Mouse (Mus musculus) gastrocnemius, postnatal 14 days (tissue): Measurements from ENCODE around the gene Tbp. TPM values are rescaled to one million over a fixed set of nuclear protein-coding genes. Genes with fewer than 3 reads are reported as not detected.
"Not testable (repeated sequence)": the region's sequence is repeated elsewhere in the genome, so short reads cannot be mapped to it uniquely, and the experiment has no call there.

ENCODE experiments used
- DNase-seq: peaks from one replicate; pipeline ENCODE4 v3.0.0; 2021; ENCODE audit warnings: mixed read lengths
- intact Hi-C: fragments of 180-260 bp; cut with DNase I; formaldehyde crosslinking; loops from one replicate; pipeline ENCODE4 v1.15.1; 2025; ENCODE audit warnings: low total_unique reads
- total RNA-seq, 2 experiments: library from RNA; stranded (reverse); gene quantifications; 2 replicates each; pipeline ENCODE4 v1.2.3; 2021

Tbp gene
- total RNA-seq, 2 experiments from 2014 or later = 6.6 to 8.4 TPM

- no peak for DNase-seq
- intact Hi-C loops = no loop called here
These were observed 35.6 kb downstream of the Tbp start for GRCm38 (mm10) chr17:15535162-15535800.

- intact Hi-C loops = no loop called here
These were observed 36.3 kb downstream of the Tbp start for GRCm38 (mm10) chr17:15535943-15536342.

DNA sequence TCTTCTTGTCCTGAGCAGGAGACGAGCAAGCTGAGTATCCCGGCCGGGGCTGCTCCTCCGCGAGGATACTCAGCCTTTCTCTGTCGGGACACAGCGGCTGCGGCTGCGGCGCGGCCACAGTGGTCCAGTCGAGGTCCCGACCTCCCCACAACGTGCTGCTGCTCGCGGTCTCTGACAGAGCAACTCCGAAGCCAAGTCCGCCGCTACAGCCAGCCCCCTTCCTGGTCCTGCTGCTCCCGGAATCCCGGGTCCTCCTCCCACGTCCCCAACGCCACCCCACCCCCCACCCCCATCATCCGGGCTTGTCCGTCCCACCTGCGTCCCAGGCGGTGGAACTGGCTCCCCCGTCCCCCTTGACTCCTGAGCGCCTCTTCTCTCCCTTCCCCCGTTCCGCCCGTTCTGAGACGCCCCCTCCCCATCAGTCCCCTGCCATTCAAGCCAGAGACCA lies 36.8 kb downstream of the Tbp start:
- intact Hi-C loops = no loop called here
- peak; percentile 17 for DNase-seq

More at GRCm38 (mm10) chr17:15535943-15536342, 36.3 kb downstream of the Tbp start:
- no peak for DNase-seq

DNA sequence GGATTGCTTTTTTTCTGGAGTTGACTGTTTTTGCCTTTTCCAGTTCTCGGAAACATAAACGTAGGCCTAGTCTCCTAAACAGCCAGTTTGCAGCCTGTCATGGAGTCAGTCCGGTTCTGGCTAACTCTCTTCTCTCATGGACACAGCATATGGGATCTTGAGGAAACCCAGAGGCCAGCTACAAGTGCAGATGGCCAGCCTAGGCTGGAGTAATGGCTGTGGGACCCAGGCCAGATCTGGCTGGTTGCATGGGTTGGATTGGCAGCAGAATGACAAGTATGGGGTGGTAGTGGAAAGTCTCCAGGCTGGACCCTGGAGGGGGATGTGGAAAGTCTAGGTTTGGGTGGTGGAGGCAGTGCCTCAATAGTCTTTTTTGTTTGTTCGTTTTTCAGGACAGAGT lies 40.6 kb downstream of the Tbp start:
- DNase-seq = no peak
- intact Hi-C loops = no loop called here

- DNase-seq, intact Hi-C loops: not testable (repeated sequence)
These were observed 44.2 kb downstream of the Tbp start for GRCm38 (mm10) chr17:15543868-15544267.

GRCm38 (mm10) chr17:15546440-15546839 lies 46.8 kb downstream of the Tbp start:
- intact Hi-C loops = no loop called here
- no peak for DNase-seq

- intact Hi-C loops = no loop called here
- no peak for DNase-seq
These were observed 50.0 kb downstream of the Tbp start for GRCm38 (mm10) chr17:15549713-15550112.

DNA sequence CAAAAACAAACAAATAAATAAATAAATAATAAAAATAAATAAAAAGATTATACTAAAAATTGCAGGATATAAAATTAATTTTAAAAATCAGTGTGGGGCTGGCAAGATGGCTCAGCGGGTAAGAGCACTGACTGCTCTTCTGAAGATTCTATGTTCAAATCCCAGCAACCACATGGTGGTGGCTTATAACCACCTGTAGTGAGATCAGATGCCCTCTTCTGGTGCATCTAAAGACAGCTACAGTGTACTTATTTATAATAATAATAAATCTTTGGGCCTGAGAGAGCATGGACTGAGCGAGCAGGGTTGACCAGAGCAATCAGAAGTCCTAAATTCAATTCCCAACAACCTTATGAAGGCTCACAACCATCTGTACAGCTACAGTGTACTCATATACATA lies 60.3 kb downstream of the Tbp start:
- intact Hi-C loops = loop anchor here (5.0 kb wide), 1 partner anchor 33 kb away; the partner anchor contains the start of gene Pdcd2

DNA sequence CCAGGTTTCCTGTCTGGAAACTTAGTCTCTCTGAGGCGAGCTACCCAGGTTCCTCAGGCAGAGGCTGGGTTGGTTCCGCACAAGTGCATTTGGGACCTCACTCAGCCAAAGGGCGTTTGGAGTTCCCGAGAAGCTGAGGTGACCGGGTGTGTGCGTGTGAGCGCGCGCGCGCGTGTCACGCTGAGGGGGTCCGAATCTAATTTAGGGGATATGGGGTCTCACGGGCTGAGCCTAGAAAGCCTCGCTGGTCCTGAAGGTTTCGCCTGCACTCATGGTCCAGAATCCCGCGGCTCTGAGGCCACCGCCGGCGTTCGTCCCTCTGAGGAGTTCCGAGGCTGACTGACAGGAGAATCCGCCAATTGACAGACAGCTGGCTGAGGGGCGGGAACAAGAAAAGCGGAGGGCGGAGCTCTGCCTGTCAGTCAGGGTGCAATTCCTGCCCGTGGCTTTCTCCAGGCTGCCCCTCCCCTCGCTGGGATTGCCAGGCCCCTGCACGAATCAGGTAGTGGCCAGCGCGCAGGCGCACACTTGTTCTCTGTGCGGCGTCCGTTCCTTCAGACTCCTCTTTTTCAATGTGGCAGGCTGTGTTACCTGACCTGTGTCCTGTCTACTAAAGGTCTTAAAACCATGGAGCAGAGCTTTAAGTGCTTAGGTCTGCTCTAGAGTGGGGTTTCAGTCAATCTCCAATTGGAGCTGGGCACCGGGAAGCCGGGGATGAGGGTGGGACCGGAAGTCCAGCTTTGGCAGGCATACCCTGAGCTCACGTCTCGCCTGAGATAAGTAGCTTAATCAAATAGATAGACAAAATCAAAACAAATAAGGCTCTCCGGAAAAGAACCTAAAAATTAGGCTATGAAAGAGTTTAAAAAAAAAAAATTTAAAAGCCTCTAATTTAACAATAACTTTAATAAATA lies 64.6 kb downstream of the Tbp start, which contains the start of gene Prdm9:
Prdm9 (minus strand) TSS at position 341 of the 914 bp plus-strand sequence.
- intact Hi-C loops = loop anchor here (5.0 kb wide), 1 partner anchor 37 kb away; the partner anchor contains the start of gene Pdcd2
- peak; percentile 99 for DNase-seq

More for the DNA sequence above, 60.3 kb downstream of the Tbp start:
- DNase-seq = no peak

GRCm38 (mm10) chr17:15564928-15565300 lies 65.2 kb downstream of the Tbp start:
- DNase-seq = no peak
- intact Hi-C loops = loop anchor here (5.0 kb wide), 1 partner anchor 38 kb away; the partner anchor contains the start of gene Pdcd2

DNA sequence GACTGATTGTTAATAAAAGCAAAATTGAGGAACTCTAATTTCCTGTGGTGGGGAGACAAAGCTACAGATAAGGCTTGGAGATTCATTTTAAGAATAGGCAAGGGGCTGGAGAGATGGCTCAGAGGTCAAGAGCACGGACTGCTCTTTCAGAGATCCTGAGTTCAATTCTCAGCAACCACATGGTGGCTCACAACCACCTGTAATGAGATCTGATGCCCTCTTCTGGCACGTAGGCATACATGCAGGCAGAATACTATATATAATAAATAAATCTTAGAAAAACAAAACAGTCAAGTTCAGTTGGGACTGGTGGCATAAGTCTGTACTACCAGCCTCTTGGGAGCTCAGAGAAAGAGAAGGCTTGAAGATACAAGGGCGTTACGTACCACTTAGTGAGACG lies 67.2 kb downstream of the Tbp start:
- intact Hi-C loops = no loop called here
- DNase-seq = no peak

DNA sequence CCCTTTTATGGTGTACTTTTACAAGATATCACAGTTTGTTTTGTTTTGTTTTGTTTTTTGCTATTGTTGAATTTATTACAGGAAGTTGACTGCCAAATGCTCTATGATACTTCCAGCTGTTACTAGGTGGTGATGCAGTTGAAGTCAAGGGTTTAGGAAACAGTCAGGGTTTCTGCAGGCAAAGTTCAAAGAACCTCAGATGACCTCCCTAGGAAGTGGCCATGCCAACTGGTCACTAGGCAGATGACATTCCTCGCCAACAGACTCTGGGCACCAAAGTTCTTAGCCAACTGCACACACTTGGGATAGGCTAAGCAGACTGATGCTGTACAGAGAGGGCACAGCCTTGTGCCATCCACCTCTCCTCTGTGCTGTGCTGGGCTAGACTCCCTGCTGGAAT lies 75.4 kb downstream of the Tbp start:
- intact Hi-C loops = no loop called here
- peak; percentile 6 for DNase-seq

DNA sequence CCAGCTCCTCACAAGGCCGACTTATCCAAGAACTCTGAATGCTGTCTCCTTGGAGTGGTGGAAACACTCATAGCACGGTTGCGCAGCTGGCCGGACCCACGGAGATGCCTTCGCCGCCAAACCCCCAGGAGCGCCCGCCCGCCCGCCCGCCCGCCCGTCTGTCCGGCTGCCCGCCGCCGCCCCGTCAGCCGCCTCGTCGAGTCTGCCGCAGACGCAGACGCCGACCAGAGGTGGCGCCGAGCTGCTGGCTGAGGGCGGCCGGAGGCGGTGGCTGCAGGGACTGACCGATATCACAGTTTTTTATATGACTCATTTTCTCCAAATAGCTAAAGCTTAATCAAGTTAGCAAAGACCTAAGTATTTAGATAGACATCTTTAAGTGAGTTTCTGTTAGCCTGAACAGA lies 77.6 kb downstream of the Tbp start:
- DNase-seq = peak; percentile 55
- intact Hi-C loops = no loop called here

Other genes starting within 250 kb of the Tbp start
- 1 to 10 TPM; 5.6 to 6.0 TPM for gene Dll1, start 123.0 kb upstream of the Tbp start, total RNA-seq
- 1 to 10 TPM; 8.6 to 8.8 TPM for gene Fam120b, start 103.7 kb upstream of the Tbp start, total RNA-seq
- 100 to 1,000 TPM; 115 to 119 TPM for gene Psmb1, start 137 bp upstream of the Tbp start, total RNA-seq
- gene Pdcd2, start 27.4 kb downstream of the Tbp start, total RNA-seq = 10 to 100 TPM; 12.6 to 15.6 TPM
- 1 to 10 TPM; 2.5 to 3.2 TPM for gene Prdm9, start 64.5 kb downstream of the Tbp start, total RNA-seq
- gene Chd1, start 205.1 kb downstream of the Tbp start, total RNA-seq = 10 to 100 TPM; 14.7 to 15.2 TPM